Mouse (Mus musculus) lung, postnatal 0 days (tissue): ENCODE data around the gene Tbc1d5. TPM values are rescaled to one million over a fixed set of nuclear protein-coding genes. Genes with fewer than 3 reads are reported as not detected.

Experiments used
- ATAC-seq: fragments of 200-750 bp; cut with Nextera tagmentation; 2 replicates; pipeline ENCODE4 v1.8.0; 2017; ENCODE audit warnings: moderate library complexity
- DNase-seq: peaks from one replicate; pipeline ENCODE4 v3.0.0-alpha.2; 2016; ENCODE audit warnings: low spot score
- H3K27ac ChIP-seq: fragments of 300-500 bp; sonication (generic); 2 replicates; pipeline ENCODE4 v1.5.1; 2014; ENCODE audit warnings: antibody characterized with exemption, mild to moderate bottlenecking, low read length, mixed read lengths
- H3K27me3 ChIP-seq: fragments of 300-500 bp; sonication (generic); replicated peaks from 2 replicates; pipeline ENCODE4 v1.6.1; 2014; ENCODE audit warnings: low read length, mixed read lengths; ENCODE audit not compliant: insufficient read depth
- H3K36me3 ChIP-seq: fragments of 300-500 bp; sonication (generic); 2 replicates; pipeline ENCODE4 v1.6.1; 2014; ENCODE audit warnings: low read length, mixed read lengths; ENCODE audit not compliant: insufficient read depth
- H3K4me1 ChIP-seq: fragments of 300-500 bp; sonication (generic); 2 replicates; pipeline ENCODE4 v1.6.1; 2014; ENCODE audit warnings: antibody characterized with exemption, low read depth, low read length, mixed read lengths; ENCODE audit not compliant: insufficient read depth
- H3K4me2 ChIP-seq: fragments of 300-500 bp; sonication (generic); replicated peaks from 2 replicates; pipeline ENCODE4 v1.6.1; 2014; ENCODE audit warnings: low read depth, mild to moderate bottlenecking, low read length, moderate library complexity, mixed read lengths
- H3K4me3 ChIP-seq: fragments of 300-500 bp; sonication (generic); 2 replicates; pipeline ENCODE4 v1.5.1; 2014; ENCODE audit warnings: low read depth, low read length
- H3K9ac ChIP-seq: fragments of 300-500 bp; sonication (generic); replicated peaks from 2 replicates; pipeline ENCODE4 v1.6.1; 2014; ENCODE audit warnings: low read depth, mild to moderate bottlenecking
- H3K9me3 ChIP-seq: fragments of 300-500 bp; sonication (generic); 2 replicates; pipeline ENCODE4 v1.6.1; 2016; ENCODE audit warnings: low read length, mixed read lengths
- CTCF ChIP-seq: IDR thresholded peaks from 2 replicates; pipeline ENCODE4 v1.5.1; 2016; ENCODE audit warnings: antibody characterized with exemption, mild to moderate bottlenecking
- EP300 ChIP-seq: IDR thresholded peaks from 2 replicates; pipeline ENCODE4 v1.6.1; 2016; ENCODE audit warnings: antibody characterized with exemption, mild to moderate bottlenecking, control low read depth
- WGBS: fragments of 180-500 bp; shearing (Covaris S2); extraction: QIAGEN DNeasy Blood & Tissue Kit; methylation state at CpG from one replicate; pipeline ENCODE4 v1.1.7; 2014; 5-methylcytosine and 5-hydroxymethylcytosine counted together
- polyA plus RNA-seq: library from polyadenylated mRNA; unstranded; fragments of >200 nt; fragmentation: Nextera tagmentation; extraction: Ambion mirVana; gene quantifications from 2 replicates; pipeline ENCODE4 v1.2.1, GENCODE M21; 2015

Gene Tbc1d5
- polyA plus RNA-seq, 1 experiment from 2014 or later: 3.9 TPM

DNA sequence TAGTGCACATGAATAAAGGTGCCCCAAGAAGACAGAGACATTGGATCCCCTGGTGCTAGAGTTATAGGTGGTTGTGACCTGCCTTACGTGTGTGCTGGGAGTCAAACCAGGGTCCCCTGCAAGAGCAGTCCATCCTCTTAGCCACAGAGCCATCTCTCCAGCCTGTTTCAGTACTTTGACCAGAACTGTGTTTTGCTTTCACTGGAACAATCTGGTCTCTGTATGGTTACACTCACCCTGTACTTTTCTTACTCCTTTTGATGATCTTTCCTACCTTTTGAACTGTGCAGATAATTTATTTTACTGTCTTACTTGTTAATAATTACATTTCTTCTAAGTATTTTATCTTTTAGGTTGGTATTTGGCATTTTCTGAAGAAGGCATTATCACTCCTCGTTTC, 387.5 kb downstream of the Tbc1d5 start:
- no peak for TF ChIP-seq CTCF
- no peaks in the 10 kb centered on the region for H3K36me3 ChIP-seq
- no peak for DNase-seq
- H3K4me3 ChIP-seq: no peak overlapping the region
- H3K4me1 ChIP-seq: no peaks in the 10 kb centered on the region
- H3K4me2 ChIP-seq: no peak overlapping the region
- no peak overlapping the region for H3K27ac ChIP-seq
- no peak for ATAC-seq
- H3K9me3 ChIP-seq: no peaks in the 10 kb centered on the region
- 54% methylated on average over 2 of the region's 2 CpGs for WGBS
- H3K27me3 ChIP-seq: no peaks in the 10 kb centered on the region
- no peak overlapping the region for H3K9ac ChIP-seq

DNA sequence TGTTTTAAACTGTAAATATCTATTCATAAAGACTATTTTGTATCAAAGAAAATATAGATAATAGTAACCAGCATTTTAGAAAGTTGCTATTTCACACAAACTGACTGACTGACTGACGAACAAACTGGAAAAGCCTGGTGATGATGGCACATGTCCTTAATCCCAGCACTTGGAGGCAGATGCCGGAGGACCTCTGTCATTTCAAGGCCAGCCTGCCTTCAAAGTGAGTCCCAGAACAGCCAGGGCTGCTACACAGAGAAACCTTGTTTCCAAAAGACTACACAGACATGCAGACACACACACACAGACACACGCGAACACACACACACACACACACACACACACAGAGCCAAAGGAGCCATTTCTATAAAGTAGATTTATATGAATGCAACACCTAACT, 390.3 kb downstream of the Tbc1d5 start:
- 90% methylated on average over 4 of the region's 4 CpGs for WGBS
- H3K27me3 ChIP-seq: no peaks in the 10 kb centered on the region
- H3K4me2 ChIP-seq: no peak overlapping the region
- no peaks in the 10 kb centered on the region for H3K4me1 ChIP-seq
- H3K27ac ChIP-seq: no peak overlapping the region
- H3K4me3 ChIP-seq: no peak overlapping the region
- H3K36me3 ChIP-seq: no peaks in the 10 kb centered on the region
- no peak for ATAC-seq
- TF ChIP-seq EP300: no peak
- no peak for TF ChIP-seq CTCF
- no peak overlapping the region for H3K9ac ChIP-seq
- peaks cover 4% of the 10 kb centered on the region; the same call in 1 of the 2 replicates for H3K9me3 ChIP-seq
- no peak for DNase-seq

DNA sequence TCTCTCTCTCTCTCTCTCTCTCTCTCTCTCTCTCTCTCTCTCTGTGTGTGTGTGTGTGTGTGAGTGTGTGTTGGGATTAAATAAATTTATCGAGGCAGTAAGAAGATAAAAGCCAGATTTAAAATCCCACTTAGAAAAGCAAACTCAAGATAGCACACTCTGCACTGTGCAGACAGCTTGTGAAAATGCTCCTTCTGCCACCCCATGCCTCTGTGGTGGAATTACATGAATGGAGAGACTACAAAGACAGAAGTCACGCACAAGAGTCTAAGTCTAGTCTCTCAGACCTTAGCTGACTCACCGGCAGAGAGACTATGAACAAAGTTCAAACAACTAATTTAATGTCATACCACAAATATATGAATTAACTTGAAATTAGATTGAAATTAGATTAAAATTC, 403.9 kb downstream of the Tbc1d5 start:
- Histone ChIP-seq H3K4me2 (no peak overlapping the region), H3K27ac (no peak overlapping the region), H3K36me3 (no peaks in the 10 kb centered on the region), H3K4me3 (no peak overlapping the region), H3K9ac (no peak overlapping the region), H3K4me1 (no peaks in the 10 kb centered on the region), H3K9me3 (no peaks in the 10 kb centered on the region), H3K27me3 (no peaks in the 10 kb centered on the region)
- no peak for ATAC-seq
- no peak for DNase-seq
- TF ChIP-seq EP300: no peak
- peak; percentile 55 for TF ChIP-seq CTCF
- 50% methylated on average over 3 of the region's 3 CpGs for WGBS

DNA sequence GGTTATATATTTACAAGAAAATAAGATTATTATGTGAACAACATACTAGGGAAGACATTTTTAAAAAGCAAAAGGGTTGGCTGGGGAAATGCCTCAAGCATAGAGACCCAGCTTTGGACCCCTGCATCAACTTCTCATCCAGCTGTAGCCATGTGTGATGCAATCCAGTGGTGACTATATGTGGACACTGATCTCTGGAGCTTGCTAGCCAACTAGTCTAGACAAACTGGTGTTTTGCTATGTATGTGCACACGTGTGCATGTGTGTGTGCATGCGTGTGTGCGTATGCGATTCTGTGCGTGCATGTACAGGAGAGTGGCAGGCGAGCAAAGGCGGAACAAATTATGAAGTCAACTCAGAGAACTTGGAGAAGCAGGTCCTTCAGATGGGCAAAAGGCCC, 414.8 kb downstream of the Tbc1d5 start:
- Histone ChIP-seq H3K4me3 (no peak overlapping the region), H3K4me1 (0 out of 2 replicates have a peak, but pooled peaks cover 5% of the 10 kb centered on the region), H3K27me3 (no peaks in the 10 kb centered on the region), H3K9ac (no peak overlapping the region), H3K27ac (no peak overlapping the region), H3K36me3 (no peaks in the 10 kb centered on the region), H3K4me2 (no peak overlapping the region), H3K9me3 (no peaks in the 10 kb centered on the region)
- TF ChIP-seq CTCF: no peak
- no peak for TF ChIP-seq EP300
- ATAC-seq: no peak
- 95% methylated on average over 7 of the region's 7 CpGs for WGBS
- DNase-seq: no peak

DNA sequence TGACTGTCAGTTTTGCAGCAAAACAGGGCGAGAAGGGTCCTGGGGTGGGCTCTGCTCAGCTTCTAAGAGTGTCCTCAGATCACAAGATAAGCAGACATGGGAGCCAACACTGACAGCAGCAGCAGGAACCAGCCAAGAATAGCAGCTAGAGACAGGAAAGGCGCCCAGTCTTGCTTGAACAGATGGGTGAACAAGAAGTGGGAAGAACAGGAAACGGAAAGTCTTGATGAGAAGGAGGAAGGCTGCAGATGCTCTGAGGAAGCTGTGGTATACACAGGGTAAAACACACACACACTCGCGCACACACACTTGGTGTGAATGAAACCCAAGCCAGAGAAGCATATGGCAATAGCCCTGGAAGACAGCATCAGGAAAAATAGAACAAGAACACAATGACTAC, 415.7 kb downstream of the Tbc1d5 start:
- ATAC-seq (peak; percentile 71), DNase-seq (peak; percentile 36)
- Histone ChIP-seq H3K36me3 (no peaks in the 10 kb centered on the region), H3K4me3 (no peak overlapping the region), H3K27me3 (no peaks in the 10 kb centered on the region), H3K4me1 (0 out of 2 replicates have a peak, but pooled peaks cover 5% of the 10 kb centered on the region), H3K9me3 (no peaks in the 10 kb centered on the region), H3K9ac (no peak overlapping the region), H3K27ac (no peak overlapping the region), H3K4me2 (no peak overlapping the region)
- 55% methylated on average over 5 of the region's 5 CpGs for WGBS
- no peak for TF ChIP-seq CTCF
- 0 out of 2 replicates have a peak, but pooled peaks have one; percentile 26 for TF ChIP-seq EP300

DNA sequence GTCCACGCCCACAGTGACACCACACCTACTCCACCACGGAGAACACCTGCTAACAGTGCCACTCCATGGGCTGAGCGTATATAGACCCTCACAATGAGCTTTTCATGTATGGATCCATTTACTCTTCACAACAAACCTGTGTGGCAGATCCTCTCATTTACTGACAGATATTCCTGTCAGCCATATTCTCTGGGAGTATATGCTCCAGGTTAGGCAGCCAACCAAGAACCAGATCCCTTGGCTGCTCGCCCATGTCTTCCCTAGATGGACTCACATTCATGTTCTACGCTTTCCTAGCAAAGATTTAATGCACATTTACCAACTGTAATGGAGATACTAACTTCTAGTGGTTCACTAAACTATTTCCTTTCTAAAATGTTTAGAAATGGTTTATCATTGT, 416.9 kb downstream of the Tbc1d5 start:
- H3K36me3 ChIP-seq: no peaks in the 10 kb centered on the region
- H3K4me1 ChIP-seq: 0 out of 2 replicates have a peak, but pooled peaks cover 5% of the 10 kb centered on the region
- 79% methylated on average over 5 of the region's 5 CpGs for WGBS
- no peak overlapping the region for H3K4me3 ChIP-seq
- TF ChIP-seq EP300 (no peak), CTCF (no peak)
- no peak overlapping the region for H3K4me2 ChIP-seq
- H3K9ac ChIP-seq: no peak overlapping the region
- no peaks in the 10 kb centered on the region for H3K9me3 ChIP-seq
- DNase-seq (no peak), ATAC-seq (no peak)
- H3K27ac ChIP-seq: no peak overlapping the region
- no peaks in the 10 kb centered on the region for H3K27me3 ChIP-seq

DNA sequence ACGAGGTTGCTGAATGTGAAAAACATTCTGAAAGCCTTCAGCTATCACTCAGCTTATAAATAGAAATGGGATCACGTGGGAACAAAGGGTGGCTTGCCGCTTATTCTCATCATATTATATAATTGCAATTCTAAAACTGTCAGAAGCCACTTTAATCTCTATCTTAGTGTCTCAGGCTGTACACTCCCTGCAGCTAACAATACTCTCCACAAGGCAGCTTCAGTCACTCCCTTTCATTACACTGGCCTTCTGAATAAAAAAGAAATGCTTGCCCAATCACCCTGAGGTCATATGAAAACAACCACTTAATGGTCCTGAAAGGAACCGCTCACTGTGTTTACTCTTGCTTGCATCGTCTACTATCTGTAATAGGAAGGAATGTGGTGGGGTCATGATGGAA, 418.1 kb downstream of the Tbc1d5 start:
- TF ChIP-seq CTCF (no peak), EP300 (no peak)
- H3K9me3 ChIP-seq: no peaks in the 10 kb centered on the region
- no peaks in the 10 kb centered on the region for H3K36me3 ChIP-seq
- H3K4me1 ChIP-seq: 0 out of 2 replicates have a peak, but pooled peaks cover 5% of the 10 kb centered on the region
- ATAC-seq (no peak; the same call in 1 of the 2 replicates), DNase-seq (peak; percentile 16)
- no peak overlapping the region for H3K4me3 ChIP-seq
- H3K4me2 ChIP-seq: no peak overlapping the region
- H3K27me3 ChIP-seq: no peaks in the 10 kb centered on the region
- no peak overlapping the region for H3K9ac ChIP-seq
- 35% methylated on average over 5 of the region's 5 CpGs for WGBS
- H3K27ac ChIP-seq: no peak overlapping the region
